Mouse (Mus musculus): ENCODE results near the gene Lmo7.

DNA sequence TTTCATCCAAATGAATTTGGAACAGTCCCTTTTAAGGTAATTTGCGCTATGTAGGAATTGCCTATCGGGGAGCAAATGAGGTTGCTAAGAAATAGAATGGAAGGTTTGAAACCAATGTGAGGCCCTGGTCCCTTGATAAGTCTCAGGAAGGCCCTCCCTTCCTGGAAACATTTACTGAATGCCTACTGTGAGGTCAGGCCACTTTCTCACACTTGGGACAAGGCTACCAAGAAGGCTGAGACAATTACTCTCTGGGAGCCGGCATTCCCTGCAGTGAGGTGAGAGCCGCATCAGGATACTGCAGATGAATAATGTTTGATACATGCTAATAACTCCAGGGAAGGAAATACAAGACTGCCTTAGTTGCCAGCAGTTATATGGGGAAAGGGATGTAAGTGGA lies 93.1 kb downstream of the Lmo7 start:
- TF ChIP-seq TAL1 (IDR thresholded peaks at IDR 0.05; ENCODE audit: low read length) (no peak), GATA1 (IDR thresholded peaks at IDR 0.05; ENCODE audit: low read length) (no peak)

Data from erythroblast, embryonic 14.5 days (primary cell).